Mouse (Mus musculus): ENCODE measurements around the gene Cebpg. TPM values are rescaled to one million over a fixed set of nuclear protein-coding genes. Genes with fewer than 3 reads are reported as not detected.
A peak's percentile ranks its signal among the peaks of the same experiment; 100 is the strongest.

The Cebpg gene
- 14.1 and 16.3 TPM in 2 replicates for polyA plus RNA-seq (2012; rRNA removed)

DNA sequence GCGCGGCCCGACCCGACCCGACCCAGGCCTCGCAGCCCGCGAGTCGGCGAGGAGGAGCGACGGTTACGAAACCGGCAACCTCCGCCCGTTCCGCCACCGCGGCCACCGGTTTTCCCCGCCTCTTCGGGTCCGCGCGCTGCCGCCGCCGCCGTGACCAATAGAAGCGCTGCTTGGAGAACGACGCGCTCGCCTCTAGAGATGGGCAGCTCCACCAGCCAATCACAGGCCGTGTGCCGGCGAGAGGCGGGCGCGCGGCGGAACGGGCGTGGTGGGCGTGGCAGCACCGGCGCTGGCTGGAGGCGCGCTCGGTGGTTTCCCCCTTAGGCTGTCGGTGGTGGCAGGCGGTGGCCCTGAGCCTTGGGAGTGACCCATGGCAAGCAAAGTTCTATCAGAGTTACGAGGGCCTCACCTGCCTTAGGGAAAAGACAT is at the start of gene Cebpg:
Gene Cebpg, minus strand, starts transcription at position 138 of the 429 bp plus-strand sequence.
- no peak for DNase-seq (ENCODE audit: low read depth)

DNA sequence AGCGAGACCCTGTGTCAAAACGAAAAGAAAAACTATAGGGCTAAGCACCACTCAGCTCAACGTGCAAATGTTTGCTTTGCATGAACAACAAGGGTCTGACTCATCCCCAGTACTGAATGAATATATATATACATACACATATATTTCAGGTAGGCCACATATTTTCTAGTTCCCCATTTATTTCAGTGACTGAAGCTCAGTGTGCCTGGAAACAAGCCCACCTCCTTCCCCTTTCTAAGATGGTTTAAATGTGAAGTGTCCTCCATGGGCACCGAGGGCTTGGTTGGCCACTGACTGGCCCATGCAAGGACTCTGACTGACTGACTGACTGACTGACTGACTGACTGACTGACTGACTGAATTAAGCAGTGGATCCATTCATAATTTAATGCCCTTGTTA is 43.2 kb upstream of the Cebpg start:
- no peak for DNase-seq (ENCODE audit: low read depth)

DNA sequence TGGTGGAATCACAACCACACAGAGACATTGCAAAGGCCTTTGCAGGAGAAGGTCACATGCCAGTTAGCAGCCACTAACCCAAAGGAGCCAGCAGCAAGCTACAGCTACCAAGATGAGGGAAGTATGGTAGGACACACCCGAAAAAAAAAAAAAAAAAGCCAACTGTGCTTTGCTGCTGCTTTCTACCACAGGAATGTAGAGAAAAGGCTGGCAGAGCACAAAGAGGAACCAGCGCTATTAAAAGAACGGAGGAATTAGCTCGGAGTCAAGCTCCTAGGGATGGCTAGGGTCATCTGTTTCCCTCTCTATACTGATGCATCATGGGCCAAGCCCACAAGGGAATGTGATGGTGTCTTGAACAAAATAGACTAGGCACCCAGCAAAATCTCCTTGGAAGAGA is 42.4 kb upstream of the Cebpg start:
- no peak for DNase-seq (ENCODE audit: low read depth)

GRCm38 (mm10) chr7:35094975-35095678 is 38.8 kb upstream of the Cebpg start:
- no peak for DNase-seq (ENCODE audit: low read depth)

DNA sequence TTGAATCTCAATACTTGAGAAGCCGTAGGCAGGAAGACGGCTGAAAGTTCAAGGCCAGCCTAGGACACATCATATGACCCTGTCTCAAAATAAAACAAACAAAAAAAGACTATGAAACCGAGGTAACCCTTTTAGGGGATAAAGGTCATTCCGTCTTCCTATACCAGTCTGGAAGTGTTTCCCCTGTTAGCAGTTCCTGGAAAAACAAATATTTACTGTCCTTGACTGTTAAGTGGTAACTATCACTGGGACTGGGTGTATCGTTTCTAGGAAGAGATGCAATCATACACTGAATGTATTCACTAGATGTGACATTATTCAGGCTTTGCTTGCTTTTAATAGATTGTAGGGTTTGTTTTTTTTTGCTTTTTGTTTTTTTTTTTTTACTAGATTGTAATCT is 34.2 kb upstream of the Cebpg start:
- no peak for DNase-seq (ENCODE audit: low read depth)

DNA sequence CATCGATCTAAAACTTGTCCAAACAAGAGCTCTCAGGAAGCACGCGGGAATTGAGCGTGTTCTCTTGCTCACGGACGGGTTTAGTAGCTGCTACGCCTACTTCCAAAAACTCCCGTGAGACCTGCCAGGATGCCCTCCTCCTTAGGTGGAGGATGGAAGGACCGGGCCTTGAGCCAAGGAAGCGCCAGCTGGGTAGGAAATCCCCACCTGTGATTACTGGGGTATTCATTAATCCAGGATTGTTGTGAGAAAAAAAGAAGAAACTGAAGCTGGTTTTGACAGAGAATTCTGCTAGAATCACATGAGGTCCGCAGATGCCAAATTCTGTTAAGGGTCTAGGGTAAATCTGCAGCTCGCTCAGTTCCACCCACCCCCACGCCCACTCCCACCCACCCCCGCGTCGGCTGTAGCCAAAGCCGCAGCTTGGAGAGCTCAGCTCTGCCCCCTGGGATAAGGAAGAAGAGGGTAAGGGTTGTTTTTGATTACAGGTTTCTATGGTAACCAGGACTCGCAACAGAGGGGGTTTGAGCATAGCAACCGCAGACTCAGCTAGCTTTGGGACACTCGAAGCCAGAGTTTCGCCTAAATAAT is 30.0 kb upstream of the Cebpg start:
- DNase-seq (ENCODE audit: low read depth) = no peak

DNA sequence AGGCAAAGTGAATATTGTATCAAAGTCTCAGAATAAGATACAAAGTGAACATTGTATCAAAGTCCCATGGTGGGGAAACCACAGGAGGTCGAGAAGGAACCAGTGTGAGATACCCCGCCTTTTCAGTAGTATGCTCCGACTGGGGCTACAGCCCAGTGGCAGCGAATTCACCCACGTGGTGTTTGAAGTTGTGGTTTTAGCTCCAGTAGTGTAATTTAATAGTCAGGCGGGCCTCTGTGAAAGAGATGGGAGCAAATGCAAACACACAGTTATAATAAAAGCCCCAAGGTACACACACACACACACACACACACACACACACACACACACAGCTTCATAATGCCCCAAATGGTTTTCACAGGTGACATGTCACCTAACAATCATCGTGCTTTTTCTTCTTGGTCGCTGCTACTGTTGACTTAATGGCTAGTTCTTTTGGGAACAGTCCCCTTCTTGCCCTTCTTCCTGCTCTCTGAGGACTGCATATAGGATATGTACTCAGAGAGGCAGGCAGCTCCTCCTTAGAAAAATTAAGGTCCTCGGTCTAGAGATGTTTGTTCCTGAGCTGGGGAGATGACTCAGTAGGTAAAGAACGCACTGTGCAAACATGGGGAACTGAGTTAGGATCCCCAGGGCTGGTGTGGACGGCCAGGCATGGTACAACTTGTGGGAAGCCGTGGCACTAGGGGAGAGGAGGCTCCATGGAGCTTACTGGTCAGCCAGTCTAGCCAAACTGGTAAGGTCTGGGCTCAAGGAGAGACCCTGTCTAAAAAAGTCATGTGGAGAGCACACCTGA is 28.4 kb upstream of the Cebpg start:
- DNase-seq (ENCODE audit: low read depth) = no peak

DNA sequence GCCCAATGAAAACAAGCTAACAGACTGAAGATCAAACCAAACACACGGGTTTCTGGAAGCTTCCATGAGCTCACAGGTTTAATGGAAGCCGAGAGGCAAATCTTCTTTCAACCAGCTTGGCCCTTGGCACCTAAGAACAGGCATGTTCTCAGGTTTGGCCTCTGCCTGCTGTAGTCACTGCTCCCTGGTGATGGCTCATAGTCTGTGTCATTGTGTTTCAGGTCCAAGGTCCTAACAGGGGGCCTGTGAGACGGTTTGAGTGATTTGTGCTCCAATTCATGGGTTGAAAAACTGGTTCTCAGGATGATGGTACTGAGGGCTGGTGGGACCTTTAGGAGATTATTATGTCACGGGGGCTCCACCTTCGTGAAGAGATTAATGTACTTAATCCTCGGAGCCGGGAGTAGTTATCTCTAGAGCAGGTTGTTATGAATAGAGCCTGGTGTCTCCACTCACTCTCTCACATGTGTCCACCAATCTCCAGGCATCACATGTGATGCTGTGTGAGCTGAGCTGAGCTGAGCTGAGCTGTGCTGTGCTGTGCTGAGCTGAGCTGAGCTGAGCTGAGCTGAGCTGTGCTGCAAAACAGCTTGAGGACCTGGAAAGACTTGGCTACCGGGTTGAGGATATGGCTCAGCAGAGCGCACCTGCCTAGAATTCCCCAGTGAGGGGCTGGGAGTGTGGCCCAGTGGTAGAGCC is 25.2 kb upstream of the Cebpg start:
- no peak for DNase-seq (ENCODE audit: low read depth)

DNA sequence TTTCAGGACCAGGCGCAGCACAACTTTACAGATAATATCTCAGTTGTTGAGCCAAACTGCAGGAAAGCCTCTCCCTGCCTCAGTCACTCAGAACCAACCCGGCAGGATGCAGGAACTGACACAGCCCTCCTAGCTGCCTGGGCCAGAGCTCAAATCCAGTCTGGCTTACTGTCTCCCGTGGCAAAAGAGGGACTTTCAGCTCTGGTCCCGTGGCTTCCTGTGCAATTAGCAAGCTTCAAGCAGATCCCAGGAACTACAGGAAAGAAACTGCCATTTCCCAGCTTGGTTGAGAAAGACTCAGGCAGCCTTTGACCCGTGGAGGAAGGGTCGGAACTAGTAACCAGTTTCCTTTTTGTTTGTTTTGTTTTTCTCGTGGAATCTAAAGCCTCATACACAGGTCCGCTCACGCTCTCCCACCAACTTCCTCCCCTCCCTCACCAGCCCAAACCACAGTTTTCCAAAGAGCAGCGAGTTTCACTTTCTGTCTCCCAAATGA is 24.5 kb upstream of the Cebpg start:
- DNase-seq (ENCODE audit: low read depth) = no peak

- peak; percentile 99 for DNase-seq (ENCODE audit: low read depth)
Observed at GRCm38 (mm10) chr7:35076645-35077044, 20.3 kb upstream of the Cebpg start.

DNA sequence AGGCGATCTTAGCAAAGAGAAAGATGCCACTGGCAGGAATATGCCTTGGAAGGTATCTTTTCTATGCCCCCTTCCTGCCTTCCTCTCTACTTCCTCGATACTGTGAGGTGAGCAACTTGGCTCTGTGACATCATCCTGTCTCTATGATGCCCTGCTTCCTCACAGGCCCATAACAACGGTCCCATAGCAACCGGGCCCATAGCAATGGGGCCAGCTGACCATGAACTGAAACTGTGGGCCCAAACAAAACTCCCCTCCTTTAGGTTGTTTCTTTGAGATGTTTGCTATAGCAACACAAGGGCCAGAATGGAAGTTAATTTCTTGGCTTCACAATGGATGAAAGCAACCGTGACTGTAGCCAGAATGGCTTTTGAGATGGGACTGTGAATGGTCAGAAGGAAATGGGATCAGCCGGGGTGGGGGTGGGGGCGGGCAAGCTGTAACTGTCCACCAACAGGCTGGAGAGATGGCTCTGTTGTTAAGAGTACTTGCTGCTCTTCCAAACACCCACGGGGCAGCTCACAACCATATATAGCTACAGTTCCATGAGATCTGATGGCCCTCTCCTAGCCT is 10.4 kb upstream of the Cebpg start:
- no peak for DNase-seq (ENCODE audit: low read depth)

- no peak for DNase-seq (ENCODE audit: low read depth)
Observed at GRCm38 (mm10) chr7:35065958-35066357, 9.6 kb upstream of the Cebpg start.

GRCm38 (mm10) chr7:35064286-35065258 is 8.2 kb upstream of the Cebpg start:
- no peak for DNase-seq (ENCODE audit: low read depth)

DNA sequence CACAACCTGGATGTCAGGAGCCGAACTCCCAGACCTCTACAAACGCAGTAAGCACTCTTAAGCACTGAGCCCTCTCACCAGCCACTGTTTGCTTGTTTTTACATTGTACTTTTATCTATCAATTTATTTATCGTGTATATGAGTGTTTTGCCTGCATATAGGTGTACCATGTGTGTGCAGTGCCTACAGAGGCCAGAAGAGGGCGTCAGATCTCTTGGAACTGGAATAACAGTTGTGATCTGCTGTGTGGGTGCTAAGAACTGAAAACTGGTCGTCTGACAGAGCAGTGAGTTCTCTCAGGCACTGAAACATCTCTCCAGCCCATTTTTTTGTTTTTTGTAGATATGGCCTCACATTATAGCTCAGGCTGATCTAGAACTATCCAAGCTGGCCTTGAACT is 3.1 kb upstream of the Cebpg start:
- no peak for DNase-seq (ENCODE audit: low read depth)

GRCm38 (mm10) chr7:35058329-35058728 is 2.0 kb upstream of the Cebpg start:
- DNase-seq (ENCODE audit: low read depth) = no peak

- no peak for DNase-seq (ENCODE audit: low read depth)
Observed at GRCm38 (mm10) chr7:35057569-35057968, 1.2 kb upstream of the Cebpg start.

GRCm38 (mm10) chr7:35056999-35057398 is 626 bp upstream of the Cebpg start:
- DNase-seq (ENCODE audit: low read depth) = no peak

GRCm38 (mm10) chr7:35055619-35056435 is 546 bp downstream of the Cebpg start:
- no peak for DNase-seq (ENCODE audit: low read depth)

DNA sequence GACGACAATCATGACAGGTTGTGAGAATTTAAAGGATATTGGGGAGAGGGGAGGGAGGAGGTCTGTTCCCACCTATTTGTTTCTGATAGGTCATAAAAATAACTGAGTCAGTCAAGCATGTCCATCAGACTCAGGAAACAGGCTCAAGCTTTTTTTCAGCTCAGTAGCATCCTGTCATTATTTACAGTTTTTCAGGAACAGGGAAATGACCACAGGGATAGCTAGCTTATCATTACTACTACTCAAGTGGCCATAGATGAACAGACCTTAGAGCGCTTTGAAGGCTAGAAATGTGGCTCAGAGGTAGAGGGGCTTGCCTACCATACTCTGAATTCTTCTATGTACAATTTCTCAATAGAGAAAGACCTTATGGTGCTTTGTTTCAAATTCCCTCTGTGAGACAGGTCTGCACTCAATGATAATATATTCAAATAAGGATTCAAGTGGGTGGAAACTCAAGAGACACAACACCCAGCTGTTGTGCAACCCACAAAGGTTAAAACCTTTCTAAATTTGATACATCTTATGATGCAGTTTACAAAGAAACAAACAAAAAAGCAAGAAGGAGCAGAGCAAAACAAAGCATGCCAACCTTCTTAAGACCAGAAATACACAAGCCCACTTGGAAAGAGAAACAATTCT is 1.3 kb downstream of the Cebpg start:
- no peak for DNase-seq (ENCODE audit: low read depth)
